ENCODE assay signal across 8 mouse cellular contexts in the genomic region with DNA sequence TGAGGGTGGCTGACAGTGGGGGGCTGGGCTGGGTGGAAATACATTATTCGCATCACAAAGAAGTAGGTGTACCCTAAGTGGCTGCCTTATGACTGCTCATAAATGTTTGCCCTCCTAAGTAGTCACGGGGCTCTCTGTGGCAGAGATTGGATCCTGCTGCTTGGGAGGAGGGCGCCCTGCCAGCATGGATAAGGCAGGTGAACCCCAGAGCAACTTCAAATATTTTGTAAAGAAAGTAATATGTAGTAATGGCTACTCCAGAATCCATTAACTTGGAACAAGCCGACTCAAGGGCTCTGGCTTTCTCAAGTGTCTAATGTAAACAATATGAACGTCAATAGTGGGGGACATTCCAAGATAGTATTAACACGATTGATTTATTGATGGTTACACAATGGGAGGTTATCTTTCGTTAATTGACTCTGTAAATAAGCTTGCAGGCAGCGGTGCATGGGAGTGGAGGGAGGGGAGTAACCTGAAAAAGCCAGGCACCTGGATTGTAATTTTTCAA.
DNase-seq lines count a peak whose midpoint lies in the region; ATAC-seq lines count a peak whose summit lies in the region.

No protein-coding gene starts in this region.

- no peak for DNase-seq in hindbrain, embryonic 10.5 days (ENCODE audit: low spot score)
- DNase-seq in hindbrain, embryonic 14.5 days (ENCODE audit: low spot score): no peak
- peak; percentile 57 for DNase-seq in fat pad, adult 2 months (ENCODE audit: extremely low read depth, low read depth, low spot score)
- DNase-seq in limb, embryonic 11.5 days (ENCODE audit: low spot score): peak; percentile 29
- no peak for DNase-seq in frontal cortex, postnatal 36 days (ENCODE audit: low spot score in 2 of 2)
- DNase-seq in gastrocnemius, postnatal 14 days: no peak

- no peak for ATAC-seq in hindbrain, embryonic 14.5 days (ENCODE audit: low FRiP score)
- ATAC-seq in limb, embryonic 11.5 days (ENCODE audit: insufficient number of reproducible peaks, low FRiP score, low TSS enrichment, low read depth): peak; percentile 57; the same call in 1 of the 2 replicates
- ATAC-seq in stomach, embryonic 16.5 days (ENCODE audit: insufficient read depth, low FRiP score): peak; percentile 91
- ATAC-seq in hindbrain, embryonic 13.5 days (ENCODE audit: low FRiP score): no peak

- H3K4me1 ChIP-seq in hindbrain, embryonic 10.5 days (replicated peaks): peaks cover 28% of the 10 kb centered on the region
- H3K4me1 ChIP-seq in hindbrain, embryonic 14.5 days (replicated peaks; ENCODE audit: control insufficient read depth, insufficient read depth, low read length): peaks cover 3% of the 10 kb centered on the region; the same call in 1 of the 2 replicates
- peaks cover 14% of the 10 kb centered on the region; the same call in 1 of the 2 replicates for H3K4me1 ChIP-seq in limb, embryonic 11.5 days (ENCODE audit: control insufficient read depth, insufficient read depth, low read length)
- H3K4me1 ChIP-seq in stomach, embryonic 16.5 days (ENCODE audit: control insufficient read depth, insufficient read depth, low read length): peaks cover 10% of the 10 kb centered on the region; the same call in 1 of the 2 replicates
- peaks cover 6% of the 10 kb centered on the region; the same call in 1 of the 2 replicates for H3K4me1 ChIP-seq in hindbrain, embryonic 13.5 days (replicated peaks)

- intact Hi-C loops in gastrocnemius, postnatal 14 days (cut with DNase I; ENCODE audit: low total_unique reads): no loop called here

- H3K27me3 ChIP-seq in hindbrain, embryonic 10.5 days (ENCODE audit: insufficient read depth, poor library complexity, severe bottlenecking): no peaks in the 10 kb centered on the region
- no peaks in the 10 kb centered on the region for H3K27me3 ChIP-seq in hindbrain, embryonic 14.5 days (ENCODE audit: control insufficient read depth, insufficient read depth, low read length)
- no peaks in the 10 kb centered on the region for H3K27me3 ChIP-seq in limb, embryonic 11.5 days (ENCODE audit: control insufficient read depth, insufficient read depth, low read length)
- no peaks in the 10 kb centered on the region for H3K27me3 ChIP-seq in stomach, embryonic 16.5 days (ENCODE audit: control insufficient read depth, insufficient read depth, low read length)
- H3K27me3 ChIP-seq in hindbrain, embryonic 13.5 days: no peaks in the 10 kb centered on the region

- H3K36me3 ChIP-seq in hindbrain, embryonic 10.5 days: no peaks in the 10 kb centered on the region
- no peaks in the 10 kb centered on the region for H3K36me3 ChIP-seq in hindbrain, embryonic 14.5 days (replicated peaks; ENCODE audit: control insufficient read depth, insufficient read depth)
- no peaks in the 10 kb centered on the region for H3K36me3 ChIP-seq in limb, embryonic 11.5 days (ENCODE audit: control insufficient read depth, insufficient read depth, low read length)
- no peaks in the 10 kb centered on the region for H3K36me3 ChIP-seq in stomach, embryonic 16.5 days (ENCODE audit: control insufficient read depth, insufficient read depth, low read length)
- no peaks in the 10 kb centered on the region for H3K36me3 ChIP-seq in hindbrain, embryonic 13.5 days

- no peak overlapping the region for H3K9ac ChIP-seq in hindbrain, embryonic 14.5 days
- no peak overlapping the region for H3K9ac ChIP-seq in limb, embryonic 11.5 days (ENCODE audit: low read length)
- H3K9ac ChIP-seq in stomach, embryonic 16.5 days (ENCODE audit: low read length): no peak overlapping the region
- H3K9ac ChIP-seq in hindbrain, embryonic 13.5 days: no peak overlapping the region

- H3K9me3 ChIP-seq in hindbrain, embryonic 10.5 days: no peaks in the 10 kb centered on the region
- H3K9me3 ChIP-seq in hindbrain, embryonic 14.5 days (ENCODE audit: control insufficient read depth, low read length): no peaks in the 10 kb centered on the region
- no peaks in the 10 kb centered on the region for H3K9me3 ChIP-seq in limb, embryonic 11.5 days (ENCODE audit: control insufficient read depth, low read length)
- H3K9me3 ChIP-seq in stomach, embryonic 16.5 days (replicated peaks; ENCODE audit: control insufficient read depth, low read length): no peaks in the 10 kb centered on the region
- H3K9me3 ChIP-seq in hindbrain, embryonic 13.5 days: no peaks in the 10 kb centered on the region

- WGBS in hindbrain, embryonic 10.5 days: 34% methylated on average over 8 of the region's 8 CpGs
- WGBS in hindbrain, embryonic 14.5 days: 40% methylated on average over 8 of the region's 8 CpGs
- 9% methylated on average over 8 of the region's 8 CpGs for WGBS in limb, embryonic 11.5 days
- WGBS in stomach, embryonic 16.5 days: 6% methylated on average over 8 of the region's 8 CpGs
- 36% methylated on average over 8 of the region's 8 CpGs for WGBS in hindbrain, embryonic 13.5 days

- no peak overlapping the region for H3K4me2 ChIP-seq in hindbrain, embryonic 14.5 days (replicated peaks)
- peak overlapping the region; percentile 32 for H3K4me2 ChIP-seq in limb, embryonic 11.5 days (ENCODE audit: low read depth, severe bottlenecking)
- peak overlapping the region; percentile 41 for H3K4me2 ChIP-seq in stomach, embryonic 16.5 days (ENCODE audit: low read depth, low read length)
- no peak overlapping the region for H3K4me2 ChIP-seq in hindbrain, embryonic 13.5 days

- no peak overlapping the region for H3K4me3 ChIP-seq in hindbrain, embryonic 10.5 days
- H3K4me3 ChIP-seq in hindbrain, embryonic 14.5 days (replicated peaks; ENCODE audit: low read length): no peak overlapping the region
- no peak overlapping the region for H3K4me3 ChIP-seq in limb, embryonic 11.5 days (ENCODE audit: low read depth, low read length)
- H3K4me3 ChIP-seq in stomach, embryonic 16.5 days (replicated peaks; ENCODE audit: low read length): peak overlapping the region; percentile 10; the same call in 1 of the 2 replicates
- H3K4me3 ChIP-seq in hindbrain, embryonic 13.5 days: no peak overlapping the region

- H3K27ac ChIP-seq in hindbrain, embryonic 10.5 days: peak overlapping the region; percentile 59
- H3K27ac ChIP-seq in hindbrain, embryonic 14.5 days: no peak overlapping the region
- H3K27ac ChIP-seq in limb, embryonic 11.5 days (replicated peaks; ENCODE audit: low read depth, low read length): no peak overlapping the region; the same call in 1 of the 2 replicates
- peak overlapping the region; percentile 86 for H3K27ac ChIP-seq in stomach, embryonic 16.5 days (ENCODE audit: low read length)
- no peak overlapping the region for H3K27ac ChIP-seq in hindbrain, embryonic 13.5 days

Comparison
In these comparisons a context has a peak if more than half of its experiments do, and no peak if none do; other contexts are left out.
1. H3K27ac ChIP-seq: peak in hindbrain, embryonic 10.5 days (single experiment) and stomach, embryonic 16.5 days (single experiment); none in hindbrain, embryonic 14.5 days (single experiment), limb, embryonic 11.5 days (single experiment) and hindbrain, embryonic 13.5 days (single experiment).
2. DNase-seq: peak in fat pad, adult 2 months (single experiment) and limb, embryonic 11.5 days (single experiment); none in hindbrain, embryonic 10.5 days (single experiment), hindbrain, embryonic 14.5 days (single experiment), frontal cortex, postnatal 36 days (0 of 2) and gastrocnemius, postnatal 14 days (single experiment).
3. ATAC-seq: peak in limb, embryonic 11.5 days (single experiment) and stomach, embryonic 16.5 days (single experiment); none in hindbrain, embryonic 14.5 days (single experiment) and hindbrain, embryonic 13.5 days (single experiment).
4. H3K4me2 ChIP-seq: peak in limb, embryonic 11.5 days (single experiment) and stomach, embryonic 16.5 days (single experiment); none in hindbrain, embryonic 14.5 days (single experiment) and hindbrain, embryonic 13.5 days (single experiment).